Mouse (Mus musculus): ENCODE measurements around the gene Rom1.
"Not testable (repeated sequence)": the region's sequence is repeated elsewhere in the genome, so short reads cannot be mapped to it uniquely, and the experiment has no call there.

Gene Rom1

DNA sequence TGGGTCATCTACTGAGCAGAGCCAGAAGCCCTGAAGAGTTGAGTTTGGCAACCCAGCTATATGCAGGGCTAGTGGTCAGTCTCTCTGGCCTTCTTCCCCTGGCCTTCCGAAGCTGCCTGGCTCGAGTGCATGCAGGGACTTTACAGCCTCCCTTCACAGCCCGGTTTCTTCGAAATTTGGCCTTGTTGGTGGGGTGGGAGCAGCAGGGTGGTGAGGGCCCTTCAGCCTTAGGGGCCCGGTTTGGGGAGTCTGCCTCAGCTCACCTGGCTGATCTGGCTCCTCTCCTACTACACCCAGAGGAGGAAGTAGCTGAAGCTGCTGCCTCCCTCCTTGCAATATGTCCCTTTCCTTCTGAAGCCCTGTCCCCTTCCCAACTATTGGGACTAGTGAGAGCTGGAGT is 32.9 kb downstream of the Rom1 start:
- not testable (repeated sequence) for DNase-seq

- peak; percentile 49 for DNase-seq
These were observed 33.7 kb downstream of the Rom1 start for GRCm38 (mm10) chr19:8895397-8895960.

DNA sequence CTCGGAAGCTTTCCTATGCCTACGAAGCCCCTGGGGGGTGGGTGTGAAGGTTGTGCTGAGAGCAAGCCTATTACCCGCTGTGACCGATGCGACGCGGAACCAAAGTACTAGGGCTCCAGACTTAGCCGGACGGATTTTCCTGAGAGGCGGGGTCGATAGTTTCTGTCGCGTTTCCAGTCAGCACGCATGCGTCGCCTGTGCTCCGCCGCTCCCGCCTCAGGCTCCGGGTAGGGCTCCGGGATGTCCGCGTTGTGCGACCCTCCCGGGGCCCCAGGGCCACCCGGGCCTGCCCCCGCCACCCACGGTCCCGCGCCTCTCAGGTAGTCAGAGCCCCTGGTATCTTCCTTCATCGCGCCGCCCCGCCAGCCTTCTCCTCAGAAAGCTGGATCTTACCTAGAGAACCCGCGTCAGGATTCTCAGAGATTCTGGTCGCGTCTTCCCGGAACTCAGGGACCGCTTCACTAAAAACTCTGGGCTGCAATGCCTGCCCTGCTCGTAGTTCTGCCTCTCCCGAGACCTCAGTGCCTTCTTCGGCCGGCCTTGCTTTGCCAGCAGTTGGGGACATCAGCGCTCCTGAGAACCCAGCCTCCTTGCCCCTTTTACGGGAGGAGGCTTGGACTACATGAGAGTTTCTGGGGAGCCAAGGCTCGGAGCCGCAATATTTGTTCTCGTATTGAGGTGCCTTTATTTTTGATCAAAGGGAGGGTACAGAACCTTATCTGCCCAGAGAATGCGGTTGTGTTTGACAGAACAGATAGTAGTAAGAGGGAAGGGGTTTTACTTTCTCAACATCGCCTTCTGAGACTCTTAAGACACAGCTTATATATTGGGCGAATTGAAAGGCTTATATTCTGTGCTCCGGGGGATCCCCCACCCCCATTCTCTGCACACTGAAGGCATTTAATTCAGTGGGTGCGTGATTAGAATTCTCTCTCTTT is 36.1 kb downstream of the Rom1 start, which contains the start of gene Ints5:
TSS of gene Ints5 (plus strand) at position 177 of the 938 bp plus-strand sequence.
- peak; percentile 84 for DNase-seq

DNA sequence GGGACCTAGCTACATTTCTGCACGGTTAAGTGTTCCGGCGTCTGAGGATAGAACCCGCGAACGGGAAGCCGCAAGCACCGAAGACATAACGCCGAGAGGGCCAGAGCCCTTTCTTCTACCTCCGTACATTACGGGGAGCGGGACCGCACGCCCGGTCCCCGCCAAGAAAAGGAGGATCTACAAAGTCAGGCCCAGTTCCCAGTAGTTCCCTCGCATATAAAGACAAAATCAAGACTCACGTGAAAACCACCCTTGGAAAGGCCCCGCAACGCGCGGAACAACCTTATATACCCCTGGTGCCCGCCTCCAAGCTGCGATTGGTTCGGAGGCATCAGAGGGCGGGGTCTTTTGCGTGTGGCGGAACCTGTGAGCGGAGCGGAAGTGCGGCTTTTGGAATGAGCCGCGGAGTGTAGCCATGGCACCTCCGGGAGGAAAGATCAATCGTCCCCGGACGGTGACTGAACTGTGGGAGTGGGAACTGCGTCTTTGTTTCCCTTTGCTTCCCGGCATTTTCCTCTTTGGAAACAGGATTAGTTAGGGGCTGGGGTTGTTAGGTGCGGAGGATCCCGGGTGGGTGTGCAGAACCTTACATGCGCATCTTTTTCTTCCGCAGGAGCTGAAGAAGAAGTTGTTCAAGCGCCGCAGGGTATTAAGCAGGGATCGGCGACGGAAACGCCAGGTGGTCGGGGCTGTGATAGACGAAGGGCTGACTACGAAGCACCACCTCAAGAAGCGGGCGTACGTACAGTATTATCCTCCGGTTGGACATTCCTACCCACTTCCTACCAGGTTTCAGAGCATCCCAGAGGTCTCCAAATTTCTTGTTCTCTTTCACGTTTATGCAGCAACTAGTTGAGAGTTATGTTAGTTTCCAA is 40.4 kb downstream of the Rom1 start, which contains the start of the genes 1810009A15Rik and Gm49416:
TSS of gene 1810009A15Rik (plus strand) at position 343 of the 875 bp plus-strand sequence.
TSS of gene Gm49416 (plus strand) at position 416 of the 875 bp plus-strand sequence.
- peak; percentile 93 for DNase-seq

GRCm38 (mm10) chr19:8887585-8888463 is 41.3 kb downstream of the Rom1 start:
- no peak for DNase-seq

- DNase-seq = no peak
These were observed 42.1 kb downstream of the Rom1 start for GRCm38 (mm10) chr19:8886916-8887584.

GRCm38 (mm10) chr19:8883616-8884015 is 45.5 kb downstream of the Rom1 start, which contains the start of the genes Lbhd1 and Gm49403:
Gene Lbhd1 (plus strand): TSS chr19:8883732.
Gene Gm49403 (plus strand): TSS chr19:8883930.
- DNase-seq = no peak

DNA sequence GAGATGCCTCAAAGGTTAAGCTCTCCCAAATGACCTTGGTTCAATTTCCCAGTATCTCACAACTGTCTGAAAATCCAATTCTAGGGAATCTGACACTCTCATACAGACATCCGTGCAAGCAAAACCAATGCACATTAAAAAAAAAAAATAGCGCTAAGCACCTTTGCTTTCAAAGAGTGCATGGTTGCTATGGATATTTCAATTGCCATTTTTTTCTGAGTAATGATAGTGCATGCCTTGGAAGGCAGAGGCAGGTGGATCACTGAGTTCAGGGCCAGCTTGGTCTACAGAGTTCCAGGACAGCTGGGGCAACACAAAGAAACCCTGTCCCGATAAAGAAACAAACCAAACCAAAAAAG is 48.1 kb downstream of the Rom1 start:
- DNase-seq = no peak

DNA sequence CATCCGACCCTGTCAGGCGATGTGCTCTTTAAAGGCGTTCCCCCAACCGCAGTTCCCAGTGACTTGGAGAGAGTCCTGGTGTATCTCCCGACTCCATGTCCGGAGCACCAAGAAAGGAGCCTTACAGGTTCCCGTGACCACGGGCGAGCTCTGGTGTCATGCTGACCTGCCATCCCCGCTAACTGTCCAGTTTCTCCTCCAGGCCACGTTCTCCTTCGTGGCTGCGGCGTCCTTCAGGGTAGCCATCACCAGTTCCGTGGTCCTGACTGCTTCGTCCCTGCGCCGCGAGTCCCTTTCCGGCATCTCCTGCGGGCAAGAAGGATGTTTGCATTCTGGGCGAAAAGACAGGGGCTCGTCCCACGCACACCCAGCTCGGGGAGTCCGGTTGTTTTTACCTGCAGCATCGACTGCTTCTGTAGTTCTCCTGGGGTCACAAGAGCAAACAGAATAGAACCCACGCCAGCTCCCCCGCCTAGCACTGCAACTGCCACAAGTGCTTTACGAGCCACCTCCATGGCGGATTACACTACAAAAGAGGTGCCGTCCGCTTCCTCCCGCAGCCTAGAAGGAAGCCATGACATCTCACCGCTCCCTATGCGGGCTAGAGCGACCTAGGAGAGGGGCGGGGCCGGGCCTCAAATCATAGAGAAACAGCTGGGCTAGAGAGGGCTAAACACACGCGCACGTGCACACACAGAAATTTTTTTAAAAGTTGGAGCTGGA is 48.7 kb downstream of the Rom1 start, which contains the start of gene Uqcc3:
TSS of gene Uqcc3 (minus strand) at position 613 of the 723 bp plus-strand sequence.
- peak; percentile 92 for DNase-seq

Data from cerebellum, adult 9-10 months (tissue).